Mouse (Mus musculus) cerebellum, adult 18-20 months (tissue): ENCODE results near the gene Parp9.
A peak's percentile ranks its signal among the peaks of the same experiment; 100 is the strongest.
"Not testable (repeated sequence)": the region's sequence is repeated elsewhere in the genome, so short reads cannot be mapped to it uniquely, and the experiment has no call there.

Experiments
- DNase-seq, 2 experiments: peaks; one replicate each; pipeline ENCODE4 v3.0.0; 2021

The Parp9 gene

DNA sequence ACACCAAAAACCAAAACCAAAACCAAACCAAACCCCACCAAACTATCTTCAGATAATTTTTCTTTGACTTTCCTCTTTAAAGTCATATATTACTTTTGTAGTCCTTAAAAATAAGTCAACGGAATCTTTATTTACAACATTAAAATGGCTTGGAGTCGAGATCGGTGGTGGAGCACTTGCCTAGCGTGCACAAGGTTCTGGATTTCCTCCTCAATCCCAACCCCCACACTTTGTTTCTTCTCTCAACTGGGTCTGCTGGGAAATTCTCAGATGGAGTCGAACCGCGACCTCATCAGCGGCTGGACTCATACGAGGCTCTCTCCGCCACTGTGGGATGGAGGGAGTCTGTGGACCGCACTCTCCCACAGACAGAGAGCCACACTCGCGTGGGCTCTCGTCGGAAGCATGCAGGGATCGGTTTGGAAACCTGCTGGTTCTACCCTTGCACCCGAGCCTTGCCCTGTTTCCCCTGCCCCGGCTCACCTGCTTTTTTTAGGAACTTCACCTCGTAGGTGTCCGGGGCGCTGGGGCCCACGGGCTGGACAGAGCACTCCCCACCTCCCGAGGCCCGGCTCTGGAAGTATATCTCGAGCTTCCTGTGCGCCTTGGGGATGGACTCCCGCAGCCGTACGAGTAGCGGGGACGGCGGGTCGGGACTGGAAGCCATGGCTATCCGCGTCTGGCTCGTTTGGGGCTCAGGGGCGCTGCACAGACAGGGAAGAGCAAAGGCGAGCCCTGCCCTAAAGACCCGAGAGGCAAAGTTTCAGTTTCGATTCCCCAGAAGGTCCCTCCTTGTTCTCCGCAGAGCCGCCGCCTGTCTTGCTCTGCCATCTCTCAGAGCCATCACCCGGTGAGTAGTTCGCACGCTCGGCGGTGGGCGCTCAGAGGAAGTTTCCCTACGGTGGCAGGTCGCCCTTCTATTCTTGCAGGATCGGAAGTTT lies at the start of gene Parp9, which contains the start of gene Dtx3l:
Gene Parp9, plus strand, starts transcription at position 260 of the 941 bp plus-strand sequence.
Gene Dtx3l, minus strand, starts transcription at position 941 of the 941 bp plus-strand sequence.
- DNase-seq, result peak; percentile 30 to 49

DNA sequence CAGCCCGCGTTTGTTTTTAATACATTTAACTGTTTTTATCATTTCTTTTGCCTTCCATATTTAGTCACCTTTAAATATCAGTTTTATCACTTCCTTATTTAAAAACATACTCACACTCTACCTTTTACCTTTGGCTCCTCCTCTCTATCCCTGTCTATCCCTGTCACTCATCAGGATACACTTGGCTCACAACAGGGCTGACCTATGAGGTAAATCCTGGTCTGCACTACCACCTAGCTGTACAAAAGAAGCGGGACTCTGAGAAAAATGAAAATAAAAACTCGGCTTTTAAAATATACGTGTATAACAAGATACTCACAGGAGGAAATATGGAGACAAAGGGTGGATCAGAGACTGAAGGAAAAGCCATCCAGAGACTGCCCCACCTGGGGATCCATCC lies 49.4 kb upstream of the Parp9 start:
- no peak for DNase-seq

DNA sequence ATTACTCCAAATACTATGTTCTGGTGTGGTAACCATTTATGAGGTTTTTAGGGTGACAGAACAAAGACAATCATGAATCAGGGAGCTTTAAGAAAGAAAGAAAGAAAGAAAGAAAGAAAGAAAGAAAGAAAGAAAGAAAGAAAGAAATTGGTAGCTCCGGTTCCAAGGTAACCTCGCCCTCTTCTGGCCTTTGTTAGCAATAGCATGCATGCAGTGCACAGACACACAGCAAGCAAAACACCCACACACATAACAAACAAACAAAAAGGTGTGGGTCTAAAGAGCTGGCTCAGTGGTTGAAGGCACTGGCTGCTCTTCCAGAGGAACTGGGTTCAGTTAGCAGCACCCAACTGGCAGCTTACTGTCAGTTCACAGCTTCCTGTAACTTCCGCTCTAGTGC lies 47.6 kb upstream of the Parp9 start:
- DNase-seq, result no peak

DNA sequence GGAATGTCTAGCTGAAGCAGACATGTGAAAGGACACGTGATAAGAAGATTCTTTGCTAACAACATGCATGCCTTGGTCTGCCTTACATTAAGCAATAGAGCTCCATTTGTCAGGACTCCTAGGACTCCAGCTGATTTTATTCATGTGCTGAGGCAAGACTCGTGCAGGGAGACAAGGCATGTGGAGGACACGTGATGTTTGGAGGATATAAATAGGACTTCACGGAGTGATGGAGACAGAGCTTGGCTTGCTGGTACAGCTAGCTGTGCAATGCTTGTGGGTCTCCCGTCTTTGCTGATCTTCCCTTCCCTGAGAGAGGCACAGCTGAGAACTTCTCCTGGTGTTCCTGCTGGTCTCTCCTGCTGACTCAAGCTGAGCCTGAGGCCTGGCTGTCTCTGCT lies 46.7 kb upstream of the Parp9 start:
- not testable (repeated sequence) for DNase-seq

DNA sequence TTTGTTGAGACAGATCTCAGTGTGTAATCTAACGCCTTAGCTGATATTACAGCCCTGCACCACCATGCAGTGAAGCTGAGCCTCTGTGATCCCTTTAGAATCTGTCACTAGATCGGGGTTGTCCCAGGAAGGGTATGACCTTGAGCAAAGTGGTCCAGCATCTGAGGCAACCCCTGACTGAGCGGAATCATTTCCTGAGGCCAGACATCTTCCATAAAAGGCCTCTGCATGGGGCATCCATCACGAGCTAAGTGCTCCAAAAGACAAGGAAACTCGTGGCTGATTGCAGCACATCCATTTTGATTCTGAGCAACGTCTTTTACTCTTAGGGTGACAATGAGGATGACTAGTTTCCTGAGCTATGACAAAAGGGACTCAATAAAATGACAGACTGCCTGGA lies 43.3 kb upstream of the Parp9 start:
- DNase-seq, result no peak

DNA sequence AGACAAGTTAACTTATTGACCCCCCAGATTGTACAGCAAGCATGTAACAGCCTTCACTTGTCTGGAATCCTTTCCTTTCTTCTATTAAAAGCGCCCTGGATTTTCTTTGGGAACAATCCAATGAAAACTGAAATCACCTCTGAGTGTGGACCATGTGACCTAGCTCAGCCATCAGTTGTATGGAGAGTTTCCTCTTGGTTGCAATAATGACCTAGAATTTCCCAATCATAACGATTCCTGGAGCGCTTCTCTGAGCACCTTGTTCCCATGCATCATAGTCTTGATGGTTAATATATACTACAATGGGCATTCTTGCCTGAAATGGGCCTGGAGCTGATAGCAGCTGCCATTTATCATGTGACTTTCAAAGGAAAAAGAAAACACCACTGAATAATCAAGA lies 37.7 kb upstream of the Parp9 start:
- no peak for DNase-seq

DNA sequence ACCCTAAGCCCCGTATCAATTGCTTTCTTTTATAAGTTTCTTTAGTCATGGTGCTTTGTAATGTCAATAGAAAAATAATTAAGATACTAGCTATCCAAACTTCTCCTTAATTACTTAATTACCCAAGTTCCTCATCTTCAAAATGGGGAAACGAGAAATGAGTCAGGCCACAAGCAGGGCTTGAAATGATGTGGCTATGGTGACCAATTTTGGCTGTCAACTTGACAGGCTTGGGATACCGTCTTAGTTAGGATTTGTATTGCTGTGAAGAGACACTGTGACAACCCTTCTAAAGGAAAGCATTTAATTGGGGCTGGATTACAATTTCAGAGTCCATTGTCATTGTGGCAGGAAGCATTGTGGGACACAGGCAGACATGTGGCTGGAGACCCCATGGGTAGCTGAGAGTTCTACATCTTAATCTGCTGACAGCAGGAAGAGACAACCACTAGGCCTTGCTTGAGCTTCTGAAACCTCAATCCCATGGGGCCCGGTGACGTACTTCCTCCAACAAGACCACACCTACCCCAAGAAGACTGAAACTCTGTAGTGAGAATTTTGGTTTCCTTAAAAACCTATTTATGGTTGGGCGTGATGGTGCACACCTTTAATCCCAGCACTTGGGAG lies 35.1 kb upstream of the Parp9 start:
- DNase-seq, result no peak

DNA sequence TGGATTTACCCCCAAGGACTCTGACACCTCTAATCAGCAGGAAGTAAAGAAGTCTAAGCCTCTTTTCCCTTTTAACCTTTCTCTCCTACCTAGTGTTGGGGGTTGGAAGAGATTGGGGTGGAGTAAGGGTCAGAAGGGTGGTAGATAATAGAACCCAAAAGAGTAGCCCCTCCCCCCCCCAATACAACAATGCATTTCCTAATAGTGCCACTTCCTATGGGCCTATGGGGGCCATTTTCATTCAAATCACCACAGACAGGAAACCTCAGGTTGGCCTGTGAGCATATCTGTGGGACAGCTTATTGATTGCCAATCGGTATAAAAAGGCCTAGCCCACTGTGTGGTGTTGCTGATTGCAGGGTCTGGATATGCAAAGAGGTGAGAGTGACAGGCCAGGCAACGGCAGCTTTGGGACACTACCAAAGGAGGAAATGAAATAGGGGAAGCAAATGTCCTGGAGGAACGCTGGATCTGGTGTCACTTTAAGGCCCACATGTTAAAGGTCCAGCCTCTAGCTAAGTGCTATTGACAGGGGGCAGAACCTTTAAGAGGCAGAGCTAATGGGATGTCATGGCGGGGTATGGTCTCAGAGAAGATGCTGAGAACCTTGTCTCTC lies 34.0 kb upstream of the Parp9 start:
- no peak for DNase-seq

DNA sequence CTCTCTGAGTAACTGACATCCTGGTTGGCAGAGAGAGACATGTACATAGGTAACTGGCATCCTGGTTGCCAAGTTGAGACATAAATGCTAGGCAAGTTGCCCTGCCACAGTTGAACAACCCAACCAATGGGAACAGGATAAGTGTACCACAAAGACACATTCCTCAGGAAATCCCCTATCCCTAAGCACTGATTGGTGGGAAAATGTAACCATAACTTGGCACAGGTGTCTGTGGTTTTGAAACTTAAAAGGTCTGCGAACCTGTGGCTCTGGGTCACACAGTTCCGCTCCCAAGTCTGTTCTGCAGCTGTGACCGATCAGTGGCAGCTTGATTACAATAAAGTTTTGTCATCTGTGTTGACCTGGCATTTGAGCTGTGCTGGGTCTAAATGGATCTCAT lies 32.9 kb upstream of the Parp9 start:
- no peak for DNase-seq

DNA sequence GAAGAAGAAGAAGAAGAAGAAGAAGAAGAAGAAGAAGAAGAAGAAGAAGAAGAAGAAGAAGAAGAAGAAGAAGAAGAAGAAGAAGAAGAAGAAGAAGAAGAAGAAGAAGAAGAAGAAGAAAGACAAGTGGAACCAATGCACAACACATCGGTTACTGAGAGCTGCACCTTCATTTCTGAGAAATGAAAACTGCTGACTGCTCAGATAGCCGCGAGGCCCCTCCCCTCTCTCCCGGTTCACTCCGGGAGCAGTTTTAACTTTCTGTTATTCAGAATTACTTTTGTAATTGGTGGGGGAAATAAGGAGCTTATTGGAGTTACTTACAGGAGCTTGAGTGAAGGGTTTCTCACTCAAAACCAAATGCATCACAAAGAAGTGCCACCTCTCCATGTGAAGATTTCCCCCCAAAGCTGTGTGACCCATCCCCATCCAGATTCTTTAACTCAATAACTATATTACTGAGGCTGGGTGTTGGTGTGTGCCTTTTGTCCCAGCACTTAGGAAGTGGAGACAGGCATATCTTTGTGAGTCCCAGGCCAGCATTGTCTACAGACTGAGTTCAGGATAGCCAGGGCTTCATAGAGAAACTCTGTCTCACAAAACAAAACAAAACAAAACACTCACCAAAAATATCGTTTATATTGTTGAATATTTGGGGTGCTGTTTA lies 32.3 kb upstream of the Parp9 start:
- DNase-seq, result no peak

DNA sequence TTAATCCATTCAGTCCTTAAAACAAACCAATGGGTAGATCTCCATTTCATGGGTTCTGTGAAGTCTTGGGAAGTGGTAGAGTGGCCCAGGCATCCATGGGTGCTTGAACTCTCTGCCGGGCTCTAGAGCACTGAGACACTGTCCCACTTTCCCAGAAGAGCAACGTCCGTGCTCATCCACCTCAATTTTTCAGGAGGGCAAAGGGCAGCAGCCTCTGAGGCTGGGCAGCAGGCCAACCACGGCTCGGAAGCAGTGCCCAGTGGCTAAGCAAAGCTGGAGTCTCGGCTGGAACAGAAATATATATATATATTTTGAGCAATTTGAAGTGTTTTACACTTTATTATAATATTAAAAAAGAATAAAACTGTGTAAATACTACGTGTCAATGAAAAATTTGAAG lies 31.4 kb upstream of the Parp9 start:
- DNase-seq, result no peak

DNA sequence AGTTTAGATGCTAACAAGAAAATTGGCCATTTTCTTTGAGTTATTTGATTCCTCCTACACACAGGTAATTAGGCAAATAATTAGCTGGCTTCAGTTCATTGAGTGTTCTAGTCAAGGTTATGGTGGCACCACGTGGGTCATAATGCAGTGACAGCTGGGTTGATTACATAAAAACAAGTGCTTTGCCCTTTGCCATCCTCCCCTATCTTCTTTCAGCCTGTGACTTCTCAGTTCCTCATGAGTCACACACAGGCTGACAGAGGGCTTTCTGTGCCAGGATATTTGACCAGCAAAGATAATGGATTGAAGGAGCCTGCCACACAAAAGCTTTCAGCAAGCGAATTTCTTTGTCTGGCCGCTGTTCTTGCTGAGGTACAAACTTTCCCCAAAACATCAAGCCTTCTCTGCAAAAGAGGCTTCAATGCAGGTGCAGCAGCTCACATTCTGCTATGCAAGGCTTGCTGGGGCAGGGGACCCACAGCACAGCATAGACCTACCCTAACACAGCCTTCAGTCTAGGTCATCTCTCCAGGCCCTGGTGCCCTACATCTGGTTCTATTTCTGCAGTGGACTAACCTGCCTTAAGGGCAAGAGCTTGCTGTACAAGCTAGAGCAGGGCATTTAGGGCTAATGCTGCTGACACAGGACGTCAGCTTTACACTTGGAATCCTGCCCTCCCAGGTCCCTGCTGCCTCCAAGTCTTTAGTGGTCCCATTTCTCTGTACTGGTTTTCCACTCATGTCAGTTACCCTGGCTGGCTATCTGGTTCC lies 30.7 kb upstream of the Parp9 start:
- DNase-seq, result peak; percentile 6 to 30

DNA sequence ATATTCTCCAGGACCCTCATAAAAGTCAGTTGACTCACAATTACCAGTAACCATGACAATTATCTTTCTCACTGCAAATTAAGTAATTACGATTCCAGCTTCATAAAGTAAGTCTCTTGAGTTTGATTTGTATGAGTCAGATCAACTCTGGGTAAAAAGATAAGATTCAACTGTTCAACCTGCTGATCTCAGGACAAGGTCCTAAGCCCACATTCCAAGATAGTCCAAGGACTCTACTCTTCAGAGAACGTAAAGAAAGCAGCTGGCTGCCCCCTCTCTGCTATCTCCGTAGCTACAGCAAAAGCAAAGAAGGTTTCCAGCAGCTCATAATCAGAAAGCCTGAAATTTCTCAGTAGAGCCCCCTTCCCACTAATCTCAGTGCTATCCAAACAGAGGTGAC lies 26.8 kb upstream of the Parp9 start:
- no peak for DNase-seq

DNA sequence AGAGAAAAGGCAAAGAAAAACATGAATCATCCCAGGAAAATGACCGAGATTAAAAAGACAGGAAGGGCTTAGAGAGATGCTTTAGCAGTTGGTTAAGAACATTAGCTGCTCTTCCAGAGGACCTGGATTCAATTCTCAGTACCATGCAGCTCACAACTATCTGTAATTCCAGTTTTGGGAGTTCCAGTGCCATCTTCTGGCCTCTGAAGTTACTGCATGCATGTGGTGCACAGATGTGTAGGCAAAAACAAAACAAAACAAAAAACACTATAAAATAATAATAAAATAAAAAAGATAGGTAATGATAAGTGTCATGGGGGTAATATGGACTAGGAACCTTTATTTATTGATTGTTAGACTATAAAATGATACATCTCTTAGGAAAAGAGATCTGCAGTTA lies 24.7 kb upstream of the Parp9 start:
- DNase-seq, result no peak

DNA sequence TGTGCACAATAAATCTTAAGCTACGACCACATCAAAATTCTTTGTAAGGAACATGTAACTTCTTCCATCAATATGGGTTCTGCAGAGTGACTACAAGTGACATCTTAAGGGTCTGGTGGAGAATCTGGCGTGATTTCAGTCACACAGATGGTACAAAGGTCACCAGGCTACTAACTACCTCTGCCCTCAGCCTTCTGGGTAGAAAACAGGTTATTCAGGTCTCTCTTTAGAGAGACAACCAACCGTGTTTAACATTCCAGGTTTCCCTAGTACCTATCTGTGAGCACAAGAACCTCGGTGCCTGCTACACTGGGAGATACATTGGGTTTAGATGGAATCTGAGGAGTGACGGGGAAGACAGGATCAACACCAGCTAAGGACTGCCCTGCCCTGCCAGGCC lies 24.0 kb upstream of the Parp9 start:
- DNase-seq, result no peak

DNA sequence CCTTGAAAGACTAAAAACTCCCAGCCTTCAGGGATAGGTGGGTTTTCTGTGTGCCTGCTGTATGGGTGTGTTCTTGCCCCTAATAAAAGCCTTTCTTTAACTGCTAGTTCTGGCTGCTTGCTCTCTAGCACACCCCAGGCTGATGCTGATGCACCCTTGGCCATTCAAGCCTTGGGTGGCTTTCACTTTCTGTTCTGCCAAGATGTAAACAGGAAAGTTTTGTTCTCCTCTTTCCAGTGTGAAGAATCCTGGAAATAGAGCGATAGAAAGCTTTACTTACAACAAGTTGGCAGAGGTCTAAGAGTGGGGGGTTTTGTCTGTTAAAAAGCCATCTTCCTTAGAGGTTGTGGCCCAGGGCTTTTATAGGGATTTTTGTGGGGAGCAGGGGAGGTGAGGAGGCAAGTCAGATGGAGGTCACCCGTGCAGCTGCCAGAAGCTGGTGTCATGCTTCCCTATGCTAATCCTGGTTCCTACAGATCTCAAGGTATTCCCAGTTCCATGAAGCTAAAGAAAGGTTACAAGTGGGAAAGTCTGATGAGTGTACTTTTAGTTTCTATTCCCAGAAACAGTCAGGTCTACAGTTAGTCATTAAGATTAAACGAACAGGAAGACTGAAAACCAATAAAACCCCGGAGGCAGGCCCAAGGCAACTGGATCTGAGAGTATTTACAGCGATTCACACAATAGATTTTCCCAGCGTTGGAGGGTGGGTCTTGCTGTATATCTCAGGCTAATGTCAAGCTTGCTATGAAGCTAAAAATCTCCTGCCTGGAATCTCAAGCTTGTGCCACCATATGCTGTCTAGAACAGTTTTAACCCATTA lies 19.3 kb upstream of the Parp9 start:
- DNase-seq, result no peak

DNA sequence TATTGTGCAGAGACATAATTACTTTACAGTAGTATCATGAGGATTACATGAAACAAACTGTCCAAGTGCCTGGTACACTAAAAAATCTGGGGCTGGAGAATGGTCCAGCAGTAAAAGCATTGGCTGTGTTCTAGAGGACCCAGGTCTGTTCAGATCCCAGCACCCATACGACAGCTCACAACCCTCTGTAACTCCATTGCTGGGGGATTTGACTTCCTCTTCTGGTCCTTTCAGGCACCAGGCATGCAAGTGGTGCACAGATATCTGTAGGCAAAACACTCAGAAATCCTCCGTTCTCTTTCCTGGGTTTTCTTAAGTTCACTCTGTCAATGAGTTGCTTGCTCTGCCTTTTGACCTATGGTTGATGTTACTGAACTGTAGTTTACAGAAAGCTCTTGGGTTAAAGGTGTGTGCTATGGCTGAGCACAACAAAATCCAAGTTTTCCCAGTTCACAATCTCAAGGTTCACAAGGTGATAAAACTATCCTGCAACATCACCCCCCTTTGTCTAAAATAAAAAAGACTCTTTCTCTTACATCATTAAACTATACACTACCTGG lies 16.5 kb upstream of the Parp9 start:
- DNase-seq, result no peak

DNA sequence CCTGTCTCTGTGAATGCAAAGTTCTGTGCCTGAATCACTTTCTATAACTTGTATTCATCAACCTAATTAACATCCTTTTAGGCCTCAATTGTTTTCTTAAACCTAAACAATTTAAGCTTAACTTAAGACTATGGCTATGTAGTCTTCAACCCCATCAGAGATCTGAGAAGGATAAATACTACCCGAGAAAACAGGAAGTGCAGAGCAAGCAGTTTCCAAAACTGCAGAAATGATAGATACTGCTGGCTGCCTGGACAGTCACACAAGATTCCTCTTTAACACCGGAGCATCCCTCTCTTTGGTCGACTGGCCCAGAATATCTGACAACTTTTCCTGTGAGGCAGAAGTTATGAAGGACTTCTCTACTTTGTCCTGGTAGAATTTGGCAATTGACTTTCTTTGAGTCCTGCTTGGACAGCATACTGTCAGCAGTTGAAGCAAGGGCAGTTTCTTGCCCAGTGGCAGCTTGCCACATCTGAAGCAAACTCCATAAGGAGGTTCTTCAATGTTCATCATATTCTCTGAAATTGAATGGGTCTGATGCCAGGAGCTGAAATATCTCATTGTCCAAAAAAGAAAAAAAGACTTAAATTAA lies 15.9 kb upstream of the Parp9 start:
- no peak for DNase-seq

DNA sequence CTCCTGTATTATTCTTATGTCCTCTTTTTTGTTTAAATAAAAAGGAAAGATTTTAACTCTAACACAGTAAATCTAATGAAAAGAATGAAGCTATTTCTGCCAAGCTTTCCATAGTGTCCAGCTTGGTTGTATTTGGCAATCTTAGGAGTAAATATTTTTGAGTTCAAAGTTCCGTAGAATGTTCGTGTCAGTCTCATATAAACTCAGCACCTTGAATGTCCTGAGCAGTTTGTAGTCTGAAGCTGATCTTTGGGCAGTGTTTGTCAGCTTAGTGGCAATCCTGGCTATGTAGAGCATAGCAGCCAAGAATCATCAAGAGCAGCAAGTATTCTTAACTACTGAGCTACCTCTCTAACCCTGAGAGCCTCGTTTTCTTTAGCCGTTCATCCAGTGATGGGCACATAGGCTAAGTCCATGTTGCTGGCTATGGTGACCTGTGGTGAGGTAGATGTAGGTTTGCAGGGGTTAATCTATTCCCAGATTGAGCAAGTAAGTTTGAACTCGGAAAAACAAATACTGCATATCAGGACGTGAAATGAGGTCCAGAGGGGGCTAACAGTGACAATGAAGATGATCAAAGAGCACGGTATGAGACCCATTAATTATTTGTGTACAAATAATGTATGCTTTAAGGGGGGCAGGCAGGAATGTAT lies 14.6 kb upstream of the Parp9 start:
- no peak for DNase-seq

DNA sequence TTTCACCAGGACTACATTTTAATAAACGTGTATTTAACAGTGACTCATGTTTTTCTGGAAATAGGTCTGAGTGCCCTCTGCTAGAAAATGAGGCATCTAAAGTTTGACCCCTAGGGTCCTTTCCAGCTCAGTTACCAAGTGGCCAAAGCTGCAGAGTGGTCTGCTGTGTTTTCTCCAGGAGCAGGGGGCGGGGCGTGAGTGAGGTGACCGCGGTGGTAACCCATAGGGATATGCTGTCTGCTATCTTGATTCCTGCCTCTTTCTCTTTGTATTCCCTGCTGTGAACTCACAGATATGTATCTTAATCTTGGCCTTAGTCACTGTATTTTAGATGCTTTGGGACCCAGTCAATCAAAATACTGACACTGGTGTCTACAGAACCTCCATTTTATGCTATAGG lies 13.9 kb upstream of the Parp9 start:
- no peak for DNase-seq
